Mouse (Mus musculus): ENCODE measurements around the gene Slc35g3. TPM values are rescaled to one million over a fixed set of nuclear protein-coding genes. Genes with fewer than 3 reads are reported as not detected.
"Not testable (repeated sequence)": the region's sequence is repeated elsewhere in the genome, so short reads cannot be mapped to it uniquely, and the experiment has no call there.

The Slc35g3 gene
- total RNA-seq, 2 experiments from 2014 or later = not detected

- peak; percentile 82 for ATAC-seq (replicated peaks; ENCODE audit: low FRiP score, poor library complexity, severe bottlenecking)
These were observed 3.2 kb downstream of the Slc35g3 start, which contains the start of gene Polr2a for GRCm38 (mm10) chr11:69758478-69758970. Gene Polr2a, minus strand, starts transcription at chr11:69758637.

DNA sequence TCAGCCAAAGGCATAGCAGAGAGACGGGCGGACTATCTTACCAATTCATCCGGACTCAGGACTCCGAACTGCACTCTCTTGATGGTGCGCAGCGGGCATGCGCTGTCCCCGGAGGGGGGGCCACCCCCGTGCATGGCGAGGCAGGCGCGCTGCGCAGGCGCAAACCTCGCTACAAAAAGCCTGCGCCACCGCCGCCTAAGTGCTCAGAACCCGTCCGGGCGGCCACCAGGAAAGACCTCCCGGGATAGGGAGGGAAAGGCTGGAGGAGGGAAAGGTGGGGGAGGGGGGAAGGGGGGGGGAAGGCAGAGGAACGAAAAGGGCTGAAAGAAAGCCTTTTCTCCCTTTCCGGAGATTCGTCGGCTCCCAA is 3.7 kb downstream of the Slc35g3 start:
- ATAC-seq (replicated peaks; ENCODE audit: low FRiP score, poor library complexity, severe bottlenecking) = peak; percentile 70

GRCm38 (mm10) chr11:69757303-69758089 is 4.3 kb downstream of the Slc35g3 start:
- peak; percentile 3; the same call in 1 of the 2 replicates for ATAC-seq (replicated peaks; ENCODE audit: low FRiP score, poor library complexity, severe bottlenecking)

DNA sequence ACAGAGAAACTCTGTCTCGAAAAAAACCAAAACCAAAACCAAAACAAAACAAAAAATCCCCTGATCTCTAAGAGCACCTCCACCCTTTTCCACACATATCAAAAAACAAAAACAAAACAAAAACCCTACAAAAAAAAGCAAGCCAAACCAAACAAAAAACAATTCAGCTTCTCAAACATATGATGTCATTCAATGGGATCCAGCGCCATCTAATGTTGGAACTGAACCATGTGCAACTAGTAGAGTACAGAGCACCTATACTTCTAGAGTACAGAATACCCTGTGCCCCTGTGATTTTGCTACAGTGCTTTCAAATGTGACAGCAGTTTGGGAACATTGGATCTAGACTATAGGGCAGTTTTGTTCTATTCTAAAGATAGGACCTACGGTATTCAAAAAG is 7.1 kb downstream of the Slc35g3 start:
- ATAC-seq (replicated peaks; ENCODE audit: low FRiP score, poor library complexity, severe bottlenecking) = no peak

DNA sequence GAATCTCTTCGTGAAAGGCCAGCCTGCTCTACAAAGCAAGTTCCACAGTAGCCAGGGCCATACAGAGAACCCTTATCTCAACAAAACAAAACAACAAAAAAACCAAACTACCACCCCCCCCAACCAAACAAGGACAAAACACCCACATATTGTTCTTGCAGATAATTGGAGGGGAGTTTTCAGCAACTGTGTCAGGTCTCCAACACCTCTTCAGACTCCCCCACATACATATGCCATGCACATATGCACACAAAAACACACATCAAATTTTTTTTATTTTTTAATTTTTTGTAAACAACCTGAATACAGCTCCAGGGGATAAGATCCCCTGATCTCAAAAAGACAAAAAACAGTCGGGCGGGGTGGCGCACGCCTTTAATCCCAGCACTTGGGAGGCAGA is 7.5 kb downstream of the Slc35g3 start:
- ATAC-seq (replicated peaks; ENCODE audit: low FRiP score, poor library complexity, severe bottlenecking) = no peak

- ATAC-seq (replicated peaks; ENCODE audit: low FRiP score, poor library complexity, severe bottlenecking) = no peak
These were observed 9.1 kb downstream of the Slc35g3 start for GRCm38 (mm10) chr11:69752686-69753085.

DNA sequence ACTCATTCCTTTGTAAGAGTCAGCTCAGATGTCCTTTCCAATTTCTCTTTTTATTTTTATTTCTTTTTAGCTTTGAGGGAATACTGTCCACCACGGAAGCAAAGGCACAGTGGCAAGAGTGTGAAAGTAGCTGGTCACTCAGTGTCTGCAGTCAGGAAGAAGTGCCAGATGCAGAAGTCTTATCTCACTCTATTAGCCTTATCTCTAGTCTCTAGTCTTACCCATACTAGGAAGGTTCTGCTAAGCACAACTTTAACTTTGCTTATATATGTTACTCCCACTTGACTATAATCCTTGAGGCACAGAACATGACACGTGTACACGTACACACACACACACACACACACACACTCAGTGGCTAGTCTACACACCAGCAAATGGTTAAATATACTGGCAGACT is 10.1 kb downstream of the Slc35g3 start:
- ATAC-seq (replicated peaks; ENCODE audit: low FRiP score, poor library complexity, severe bottlenecking) = no peak

- not testable (repeated sequence) for ATAC-seq (replicated peaks; ENCODE audit: low FRiP score, poor library complexity, severe bottlenecking)
These were observed 30.4 kb downstream of the Slc35g3 start for GRCm38 (mm10) chr11:69731408-69731807.

- peak; percentile 62; the same call in 1 of the 2 replicates for ATAC-seq (replicated peaks; ENCODE audit: low FRiP score, poor library complexity, severe bottlenecking)
These were observed 32.7 kb downstream of the Slc35g3 start for GRCm38 (mm10) chr11:69729063-69729462.

GRCm38 (mm10) chr11:69725951-69726350 is 35.8 kb downstream of the Slc35g3 start:
- no peak; the same call in 1 of the 2 replicates for ATAC-seq (replicated peaks; ENCODE audit: low FRiP score, poor library complexity, severe bottlenecking)

DNA sequence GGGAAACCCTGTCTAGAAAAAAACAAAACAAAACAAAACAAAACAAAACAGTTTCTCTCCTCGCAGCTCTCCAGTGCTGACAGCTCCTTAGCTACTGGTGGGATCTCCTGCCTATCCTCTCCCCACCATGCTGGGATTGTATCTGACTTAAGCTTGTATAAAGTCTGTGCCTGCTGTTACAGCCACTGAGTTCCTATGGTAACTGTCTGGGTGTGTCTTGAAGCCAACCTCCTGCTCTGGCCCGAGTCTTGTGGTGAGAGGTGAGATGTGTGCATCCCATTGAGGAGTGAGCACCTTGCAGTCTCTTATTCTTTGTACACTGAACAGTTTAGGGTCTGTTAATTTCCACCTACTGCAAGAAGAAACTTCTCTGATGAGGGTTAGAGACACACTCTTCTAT is 38.7 kb downstream of the Slc35g3 start:
- no peak for ATAC-seq (replicated peaks; ENCODE audit: low FRiP score, poor library complexity, severe bottlenecking)

DNA sequence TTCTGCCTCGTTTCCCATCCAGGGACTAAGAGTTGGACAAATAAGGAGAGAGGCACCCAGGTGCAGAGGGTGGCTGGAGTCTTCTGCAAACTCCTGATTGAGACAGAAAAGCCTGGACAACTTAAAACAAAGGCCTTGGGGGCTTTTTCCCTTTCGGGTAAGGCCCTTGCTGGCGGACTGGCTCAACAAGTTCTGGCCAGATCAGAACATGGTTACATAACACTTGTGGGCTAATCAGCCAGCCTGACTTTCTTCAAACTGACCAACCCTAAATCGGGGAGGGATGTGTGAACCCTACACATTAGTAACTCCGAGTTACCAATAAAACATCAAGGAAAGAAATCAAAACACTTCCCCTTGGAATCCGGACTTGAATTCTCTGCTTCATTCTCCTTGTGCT is 40.9 kb downstream of the Slc35g3 start:
- ATAC-seq (replicated peaks; ENCODE audit: low FRiP score, poor library complexity, severe bottlenecking) = no peak

DNA sequence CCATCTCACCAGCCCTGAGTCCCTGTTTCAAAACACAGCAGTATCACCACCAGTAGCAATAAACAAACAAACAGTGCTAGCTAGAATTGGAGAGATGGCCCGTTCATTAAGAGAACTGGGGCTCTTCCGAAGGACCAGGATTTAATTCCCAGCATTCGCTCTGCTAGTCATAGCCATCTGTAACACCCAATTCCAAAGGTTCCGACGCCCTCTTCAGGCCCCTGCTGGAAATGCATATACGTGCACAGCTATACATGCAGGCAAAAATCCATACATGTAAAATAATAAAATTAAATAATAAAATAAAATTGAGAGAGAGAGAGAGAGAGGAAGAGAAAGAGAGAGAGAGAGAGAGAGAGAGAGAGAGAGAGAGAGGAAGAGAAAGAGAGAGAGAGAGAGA is 42.3 kb downstream of the Slc35g3 start:
- ATAC-seq (replicated peaks; ENCODE audit: low FRiP score, poor library complexity, severe bottlenecking) = no peak; the same call in 1 of the 2 replicates

DNA sequence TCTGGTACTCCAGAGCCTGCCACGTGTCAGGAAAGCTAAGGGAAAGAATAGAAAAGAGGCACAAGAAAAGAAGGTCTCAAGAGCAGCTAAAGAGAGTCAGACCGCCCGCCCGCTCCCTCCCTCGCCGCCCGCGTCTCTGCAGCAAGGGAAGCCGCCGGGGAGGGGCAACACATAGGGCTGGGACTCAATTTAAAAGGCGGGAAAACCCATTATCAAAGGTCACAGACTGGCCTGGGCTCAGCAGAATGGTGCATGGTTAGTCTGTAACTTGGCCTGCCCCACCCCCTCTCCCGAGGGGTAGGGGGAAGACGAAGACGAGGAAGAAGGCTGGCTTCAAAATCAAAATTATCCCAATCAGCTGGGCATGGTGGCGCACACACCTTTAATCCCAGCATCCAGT is 43.1 kb downstream of the Slc35g3 start:
- peak; percentile 88 for ATAC-seq (replicated peaks; ENCODE audit: low FRiP score, poor library complexity, severe bottlenecking)

DNA sequence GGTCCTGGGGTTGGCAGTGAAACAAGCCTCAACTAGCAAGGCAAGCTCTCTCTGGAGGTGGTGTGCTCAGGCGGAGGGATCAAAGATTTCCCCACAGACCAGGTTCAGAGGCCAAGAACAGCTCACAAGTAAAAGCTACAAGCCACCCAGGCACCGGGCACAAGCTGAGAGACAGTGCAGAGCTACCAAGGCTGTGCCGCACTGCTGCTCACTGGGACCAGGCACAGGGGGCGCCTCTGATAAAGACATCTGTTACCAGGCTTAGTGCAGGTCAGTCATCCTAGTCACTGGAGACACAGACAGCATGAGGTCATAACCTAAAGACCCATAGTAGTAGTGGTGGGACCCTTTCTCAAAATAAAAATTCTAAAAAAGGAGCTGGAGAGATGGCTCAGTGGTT is 44.8 kb downstream of the Slc35g3 start:
- no peak for ATAC-seq (replicated peaks; ENCODE audit: low FRiP score, poor library complexity, severe bottlenecking)

GRCm38 (mm10) chr11:69715929-69716328 is 45.8 kb downstream of the Slc35g3 start:
- ATAC-seq (replicated peaks; ENCODE audit: low FRiP score, poor library complexity, severe bottlenecking) = no peak

DNA sequence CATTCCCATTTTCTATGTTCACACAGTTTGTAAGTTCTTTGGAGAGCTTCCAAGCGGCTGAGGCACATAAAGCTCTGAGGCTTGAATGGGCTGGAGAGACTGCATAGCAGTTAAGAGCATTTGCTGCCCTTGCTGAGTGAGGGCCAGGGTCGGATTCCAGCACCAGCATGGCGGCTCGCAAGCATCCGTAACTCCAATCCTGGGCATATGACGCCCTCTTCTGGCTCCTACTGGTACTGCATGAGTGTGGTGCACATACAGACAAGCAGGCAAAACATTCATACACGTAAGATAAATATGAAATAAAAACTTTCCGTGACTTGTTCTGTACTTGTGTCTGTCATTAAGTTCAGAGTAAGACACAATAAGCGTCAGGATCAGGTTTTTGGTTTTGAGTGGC is 46.3 kb downstream of the Slc35g3 start:
- no peak for ATAC-seq (replicated peaks; ENCODE audit: low FRiP score, poor library complexity, severe bottlenecking)

GRCm38 (mm10) chr11:69714636-69715329 is 47.0 kb downstream of the Slc35g3 start:
- ATAC-seq (replicated peaks; ENCODE audit: low FRiP score, poor library complexity, severe bottlenecking) = no peak

DNA sequence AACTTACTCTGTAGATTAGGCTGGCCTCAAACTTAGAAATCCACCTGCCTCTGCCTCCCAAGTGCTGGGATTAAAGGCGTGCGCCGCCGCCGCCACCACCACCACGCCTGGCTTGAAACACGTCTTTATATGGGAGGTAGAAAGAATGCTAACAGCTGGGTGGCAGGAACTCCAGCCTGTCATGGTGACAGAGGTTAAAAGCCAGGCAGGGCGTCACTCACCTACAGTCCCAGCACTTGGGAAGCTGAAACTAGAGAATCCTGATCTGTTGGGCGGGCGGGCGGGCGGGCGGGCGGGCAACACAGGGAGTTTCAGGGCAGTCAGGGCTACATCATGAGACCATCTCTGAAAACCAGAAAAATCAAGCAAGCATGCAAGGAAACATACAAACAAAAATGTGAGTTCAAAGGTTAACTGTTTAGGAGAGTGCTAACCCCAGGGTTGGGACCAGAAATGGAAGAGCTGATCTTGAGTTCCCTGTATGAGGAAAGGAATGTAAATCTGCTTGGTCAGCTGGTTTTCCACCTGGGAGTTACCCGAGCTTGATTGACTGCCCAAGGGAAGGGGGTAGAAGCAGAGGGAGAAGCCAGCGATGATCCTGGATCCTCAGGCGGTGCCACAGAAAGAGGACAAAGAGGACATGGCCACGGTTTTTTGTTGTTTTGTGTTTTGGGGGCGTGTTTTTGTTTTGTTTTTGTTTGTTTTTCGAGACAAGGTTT is 48.7 kb downstream of the Slc35g3 start:
- no peak for ATAC-seq (replicated peaks; ENCODE audit: low FRiP score, poor library complexity, severe bottlenecking)

GRCm38 (mm10) chr11:69711082-69711481 is 50.7 kb downstream of the Slc35g3 start:
- ATAC-seq (replicated peaks; ENCODE audit: low FRiP score, poor library complexity, severe bottlenecking) = no peak
